Mouse (Mus musculus): ENCODE results near the gene Dmrtc1c2. TPM values are rescaled to one million over a fixed set of nuclear protein-coding genes. Genes with fewer than 3 reads are reported as not detected.
"Not testable (repeated sequence)": the region's sequence is repeated elsewhere in the genome, so short reads cannot be mapped to it uniquely, and the experiment has no call there.

Gene Dmrtc1c2
- total RNA-seq (2021), result not detected
- long read RNA-seq, result 0 reads

- not testable (repeated sequence) for DNase-seq (ENCODE audit: low spot score in 2 of 2)
Observed at GRCm38 (mm10) chrX:102854516-102854915, at the start of gene Dmrtc1c2. TSS of gene Dmrtc1c2 (minus strand) at chrX:102854616.

GRCm38 (mm10) chrX:102867871-102868270 is 13.5 kb upstream of the Dmrtc1c2 start, which contains the start of gene 1700031F05Rik:
TSS of gene 1700031F05Rik (minus strand) at chrX:102867971.
- no peak for DNase-seq (ENCODE audit: low spot score in 2 of 2)

DNA sequence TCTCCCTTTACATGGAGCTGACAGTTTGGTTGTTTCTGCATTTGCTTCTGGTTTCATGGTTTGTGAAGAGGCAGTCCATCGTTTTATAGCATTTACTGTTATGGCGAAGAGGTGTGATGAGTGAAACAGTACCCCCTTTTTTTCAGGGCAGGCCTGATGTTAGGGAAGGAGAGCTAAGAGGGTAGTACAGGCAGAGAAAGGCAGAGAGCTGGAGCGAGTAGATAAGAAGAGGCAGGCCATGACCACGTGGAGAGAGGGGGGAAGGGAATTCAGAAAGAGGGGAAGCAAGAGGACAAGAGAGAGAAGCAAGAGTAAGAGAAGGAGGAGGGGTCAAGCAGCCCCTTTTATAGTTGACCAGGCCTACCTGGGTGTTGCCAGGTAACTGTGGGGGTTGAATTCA is 42.1 kb downstream of the Dmrtc1c2 start:
- DNase-seq (ENCODE audit: low spot score in 2 of 2), result no peak

- not testable (repeated sequence) for DNase-seq (ENCODE audit: low spot score in 2 of 2)
Observed at GRCm38 (mm10) chrX:102802663-102803062, 51.8 kb downstream of the Dmrtc1c2 start, which contains the start of gene Dmrtc1c1. TSS of gene Dmrtc1c1 (plus strand) at chrX:102802963.

Other genes with a start within 250 kb of the Dmrtc1c2 start
- gene Phka1, start 210.4 kb downstream of the Dmrtc1c2 start, total RNA-seq (2021), result 10 to 100 TPM; 21.0 to 21.8 TPM
- not detected for gene Gm3880, start 167.6 kb downstream of the Dmrtc1c2 start, total RNA-seq (2021)
- not detected for gene Gm9112, start 147.0 kb downstream of the Dmrtc1c2 start, total RNA-seq (2021)
- gene Dmrtc1b, start 146.8 kb downstream of the Dmrtc1c2 start, total RNA-seq (2021), result not detected
- gene Dmrtc1c1, start 51.7 kb downstream of the Dmrtc1c2 start, total RNA-seq (2021), result not detected
- gene 1700031F05Rik, start 13.4 kb upstream of the Dmrtc1c2 start, total RNA-seq (2021), result not detected
- 1 to 10 TPM; 1.7 TPM for gene Dmrtc1a, start 54.1 kb upstream of the Dmrtc1c2 start, total RNA-seq (2021)
- not detected for gene 1700011M02Rik, start 54.3 kb upstream of the Dmrtc1c2 start, total RNA-seq (2021)
- gene 1700018G05Rik, start 73.8 kb upstream of the Dmrtc1c2 start, total RNA-seq (2021), result not detected